Mouse (Mus musculus): Measurements from ENCODE around the gene Srr.

Gene Srr

GRCm38 (mm10) chr11:74925577-74926387 is at the start of gene Srr, which contains the start of gene Smg6:
TSS of gene Srr (minus strand) at chr11:74925948.
TSS of gene Smg6 (plus strand) at chr11:74925823.
- DNase-seq (ENCODE audit: low spot score) = peak; percentile 96

GRCm38 (mm10) chr11:74974615-74975014 is 48.9 kb upstream of the Srr start:
- DNase-seq (ENCODE audit: low spot score) = no peak

GRCm38 (mm10) chr11:74973290-74974157 is 47.8 kb upstream of the Srr start:
- no peak for DNase-seq (ENCODE audit: low spot score)

GRCm38 (mm10) chr11:74965516-74965915 is 39.8 kb upstream of the Srr start:
- no peak for DNase-seq (ENCODE audit: low spot score)

GRCm38 (mm10) chr11:74962846-74963407 is 37.2 kb upstream of the Srr start:
- no peak for DNase-seq (ENCODE audit: low spot score)

GRCm38 (mm10) chr11:74961953-74962352 is 36.2 kb upstream of the Srr start:
- no peak for DNase-seq (ENCODE audit: low spot score)

GRCm38 (mm10) chr11:74960031-74960551 is 34.3 kb upstream of the Srr start:
- no peak for DNase-seq (ENCODE audit: low spot score)

- DNase-seq (ENCODE audit: low spot score) = no peak
These were observed 33.8 kb upstream of the Srr start for GRCm38 (mm10) chr11:74959501-74959900.

- no peak for DNase-seq (ENCODE audit: low spot score)
These were observed 31.9 kb upstream of the Srr start for GRCm38 (mm10) chr11:74957600-74957999.

- no peak for DNase-seq (ENCODE audit: low spot score)
These were observed 30.3 kb upstream of the Srr start for GRCm38 (mm10) chr11:74956006-74956405.

- DNase-seq (ENCODE audit: low spot score) = no peak
These were observed 29.2 kb upstream of the Srr start for GRCm38 (mm10) chr11:74954901-74955300.

- DNase-seq (ENCODE audit: low spot score) = peak; percentile 51
These were observed 20.6 kb upstream of the Srr start for GRCm38 (mm10) chr11:74946348-74946747.

- no peak for DNase-seq (ENCODE audit: low spot score)
These were observed 4.6 kb upstream of the Srr start for GRCm38 (mm10) chr11:74930391-74930790.

GRCm38 (mm10) chr11:74929111-74929510 is 3.4 kb upstream of the Srr start:
- DNase-seq (ENCODE audit: low spot score) = no peak

GRCm38 (mm10) chr11:74927236-74927725 is 1.5 kb upstream of the Srr start:
- DNase-seq (ENCODE audit: low spot score) = no peak

GRCm38 (mm10) chr11:74926388-74927005 is 749 bp upstream of the Srr start:
- DNase-seq (ENCODE audit: low spot score) = peak; percentile 50

GRCm38 (mm10) chr11:74924149-74924548 is 1.6 kb downstream of the Srr start:
- peak; percentile 22 for DNase-seq (ENCODE audit: low spot score)

GRCm38 (mm10) chr11:74919249-74919648 is 6.5 kb downstream of the Srr start:
- no peak for DNase-seq (ENCODE audit: low spot score)

- no peak for DNase-seq (ENCODE audit: low spot score)
These were observed 13.3 kb downstream of the Srr start for GRCm38 (mm10) chr11:74912492-74912891.

- no peak for DNase-seq (ENCODE audit: low spot score)
These were observed 15.8 kb downstream of the Srr start for GRCm38 (mm10) chr11:74909978-74910377.

GRCm38 (mm10) chr11:74908618-74909399 is 16.9 kb downstream of the Srr start:
- DNase-seq (ENCODE audit: low spot score) = no peak
